Mouse (Mus musculus) thymus, postnatal 36 days (tissue): ENCODE measurements around the gene Rps6ka2.
"Not testable (repeated sequence)": the region's sequence is repeated elsewhere in the genome, so short reads cannot be mapped to it uniquely, and the experiment has no call there.

Experiments used
- DNase-seq, 2 experiments: peaks; one replicate each; pipeline ENCODE4 v3.0.0; 2022; ENCODE audit warnings: mixed read lengths in 2 of 2

Rps6ka2 gene

GRCm38 (mm10) chr17:7170304-7171295 lies 685 bp downstream of the Rps6ka2 start:
- no peak for DNase-seq

- no peak for DNase-seq
Observed at GRCm38 (mm10) chr17:7173331-7174028, 3.6 kb downstream of the Rps6ka2 start.

GRCm38 (mm10) chr17:7175293-7175692 lies 5.4 kb downstream of the Rps6ka2 start:
- no peak for DNase-seq

DNA sequence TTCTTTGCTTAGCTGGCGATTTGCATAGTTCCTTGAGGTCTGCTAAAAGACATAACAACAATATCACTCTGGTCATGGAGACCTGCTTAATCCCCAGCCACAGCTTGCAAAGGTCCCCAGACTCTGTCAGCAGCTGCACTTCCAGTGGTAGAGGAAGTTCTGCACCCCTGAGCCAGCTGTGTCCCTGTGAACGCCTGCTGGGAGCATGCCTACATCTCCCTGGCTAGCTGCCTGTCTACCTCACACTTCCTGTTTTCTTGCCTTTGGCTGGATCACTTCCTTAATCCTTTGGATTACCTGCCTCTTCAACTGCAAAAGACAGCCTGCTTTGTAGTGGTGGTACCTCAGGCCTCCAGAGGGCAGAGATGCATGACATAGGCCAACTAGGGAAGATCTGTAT lies 6.5 kb downstream of the Rps6ka2 start:
- DNase-seq, result no peak

GRCm38 (mm10) chr17:7178196-7178595 lies 8.3 kb downstream of the Rps6ka2 start:
- DNase-seq, result no peak

DNA sequence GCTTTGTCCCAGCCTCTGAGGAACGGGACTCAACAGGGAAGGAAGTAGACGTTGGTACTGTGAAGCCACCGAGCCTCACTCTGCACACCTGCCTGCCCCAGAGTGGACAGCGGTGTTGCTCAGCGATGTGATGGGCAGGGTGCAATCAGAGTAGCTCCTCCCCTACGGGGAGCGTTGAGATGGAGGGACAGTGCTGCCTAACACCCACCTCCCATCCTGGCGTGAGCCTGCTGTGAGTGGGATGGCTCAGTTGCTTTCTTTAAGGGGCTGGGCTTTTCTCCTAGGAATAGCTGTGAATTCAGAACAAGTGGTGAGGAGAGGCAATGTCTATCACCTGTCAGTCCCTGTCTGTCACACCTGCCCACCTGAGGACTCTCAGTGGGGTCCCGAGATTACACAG lies 12.3 kb downstream of the Rps6ka2 start:
- no peak for DNase-seq

DNA sequence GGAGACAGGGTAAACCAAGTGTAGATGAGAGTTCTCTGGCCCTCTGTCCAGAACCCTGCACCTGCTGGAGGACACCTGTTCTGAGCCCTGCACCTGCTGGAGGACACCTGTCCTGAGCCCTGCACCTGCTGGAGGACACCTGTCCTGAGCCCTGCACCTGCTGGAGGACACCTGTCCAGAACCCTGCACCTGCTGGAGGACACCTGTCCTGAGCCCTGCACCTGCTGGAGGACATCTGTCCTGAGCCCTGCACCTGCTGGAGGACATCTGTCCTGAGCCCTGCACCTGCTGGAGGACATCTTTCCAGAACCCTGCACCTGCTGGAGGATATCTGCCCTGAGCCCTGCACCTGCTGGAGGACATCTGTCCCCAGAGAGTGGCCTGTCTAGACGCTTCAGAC lies 17.1 kb downstream of the Rps6ka2 start:
- not testable (repeated sequence) for DNase-seq

GRCm38 (mm10) chr17:7189425-7189824 lies 19.5 kb downstream of the Rps6ka2 start:
- no peak for DNase-seq

DNA sequence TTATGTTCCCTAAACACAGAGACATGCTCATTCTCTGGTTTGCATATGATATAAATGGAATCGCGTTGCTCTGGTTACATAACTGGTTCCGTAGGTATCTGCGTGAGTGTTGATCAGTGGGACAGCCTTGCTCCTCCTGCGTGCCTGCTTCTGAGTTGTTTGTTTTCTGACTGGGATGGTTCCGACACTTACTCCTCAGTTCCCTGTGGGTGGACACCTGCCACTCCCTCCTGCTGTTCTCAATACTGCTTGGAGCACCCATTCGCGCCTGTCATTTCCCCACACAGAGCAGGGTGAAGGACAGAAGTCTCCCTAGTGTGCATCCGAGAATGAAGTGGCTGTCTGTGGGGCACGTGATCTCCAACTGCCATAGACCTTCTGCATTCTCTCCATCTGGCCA lies 20.1 kb downstream of the Rps6ka2 start:
- no peak for DNase-seq

DNA sequence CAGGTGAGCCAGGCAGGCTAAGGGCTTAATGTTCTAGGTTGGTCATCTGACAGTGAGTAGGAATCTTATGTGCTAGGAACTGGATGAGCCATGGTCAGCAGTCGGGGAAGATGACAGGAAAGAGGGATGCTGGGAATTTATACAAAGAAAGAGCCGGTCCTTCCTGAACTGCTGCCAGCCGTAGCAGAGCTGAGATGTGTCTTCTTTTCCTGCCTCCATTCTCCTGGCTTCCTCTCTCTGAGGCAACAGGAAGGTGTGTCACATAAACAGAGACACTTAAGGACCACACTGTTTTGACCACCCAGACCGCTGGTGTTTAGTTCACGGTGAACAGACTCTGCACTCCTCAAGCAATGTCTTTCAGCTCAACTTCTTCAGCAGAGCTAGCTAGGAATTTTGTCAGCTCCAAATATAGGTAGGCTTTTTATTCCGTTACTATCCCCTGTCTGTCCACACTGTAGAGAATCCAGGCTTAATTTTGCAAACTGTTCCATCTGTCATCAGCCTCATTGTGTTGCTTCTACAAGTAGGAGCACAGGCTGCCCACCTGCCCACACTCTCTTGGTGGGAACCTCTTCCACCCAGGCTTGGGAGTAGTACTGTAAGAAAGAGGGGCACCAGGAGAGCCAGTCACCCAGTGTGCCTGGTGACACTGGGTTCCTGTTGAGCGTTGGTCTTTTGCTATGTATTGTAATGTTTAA lies 24.4 kb downstream of the Rps6ka2 start:
- no peak for DNase-seq

DNA sequence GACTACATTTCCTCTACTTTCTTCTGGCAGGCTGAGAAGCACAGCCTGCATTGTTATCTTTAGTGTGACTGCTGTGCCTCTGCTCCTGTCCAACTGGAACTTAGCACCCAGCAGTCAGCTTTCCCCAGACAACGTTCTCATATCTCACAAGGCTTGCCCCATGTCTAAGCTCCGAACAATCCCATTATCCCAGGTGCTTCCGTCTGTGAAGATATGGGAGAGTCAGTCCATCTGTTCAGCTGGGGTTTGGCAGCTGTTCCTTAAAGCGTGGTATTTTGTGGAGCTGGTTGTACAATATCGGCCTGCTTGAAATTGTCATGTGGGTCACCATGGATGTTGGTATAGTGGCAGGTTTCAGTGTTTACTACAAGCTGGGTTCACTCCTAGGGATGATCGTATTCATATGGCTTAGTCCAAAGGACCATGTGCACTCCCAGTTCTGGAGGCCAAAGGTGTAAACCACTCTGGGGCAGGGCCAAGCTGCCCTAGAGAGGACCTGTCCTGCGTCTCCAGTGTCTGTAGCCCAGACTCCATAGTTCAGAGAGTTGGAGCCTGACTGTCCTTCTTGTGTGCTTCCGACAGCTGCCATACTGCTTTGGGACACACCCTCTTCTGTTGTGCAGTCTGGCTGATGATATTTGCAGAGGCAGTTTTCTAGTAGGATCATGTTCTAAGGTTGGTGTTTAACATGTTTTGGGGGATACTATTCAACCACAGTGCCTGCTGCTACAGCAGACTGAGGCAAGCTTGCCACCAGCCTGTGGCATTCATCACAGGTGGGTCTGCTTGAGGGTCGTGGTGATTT lies 27.4 kb downstream of the Rps6ka2 start:
- no peak for DNase-seq

DNA sequence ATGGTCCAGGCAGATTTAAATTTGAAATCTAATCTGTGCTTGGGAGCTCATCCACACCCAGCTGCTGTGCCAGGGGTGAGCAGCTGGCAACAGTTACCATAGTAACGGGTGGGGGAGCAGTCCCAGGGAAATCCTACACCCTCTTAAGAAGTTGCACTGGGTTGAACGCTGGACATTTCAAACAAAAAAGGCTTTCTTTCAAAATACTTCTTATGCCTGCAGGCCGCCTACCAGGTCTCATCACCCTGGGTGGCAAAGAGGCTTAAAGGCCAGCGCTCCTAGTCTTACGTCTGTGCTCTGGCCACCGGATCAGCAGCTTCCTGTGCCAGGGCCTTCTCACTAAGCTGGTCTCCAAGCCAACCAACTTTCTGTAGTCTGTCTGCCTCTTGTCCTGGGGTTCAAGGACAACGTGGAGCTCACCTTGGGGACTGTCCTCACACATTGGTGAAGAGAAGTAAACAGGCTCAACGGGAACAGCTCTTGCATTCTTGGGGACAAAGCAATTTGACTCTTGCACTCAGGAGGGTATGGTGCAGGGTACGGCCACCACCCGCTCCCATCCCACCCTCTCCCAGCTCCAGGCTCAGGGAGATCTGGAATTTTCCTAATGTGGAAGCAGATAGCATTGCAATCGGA lies 35.0 kb downstream of the Rps6ka2 start:
- no peak for DNase-seq

DNA sequence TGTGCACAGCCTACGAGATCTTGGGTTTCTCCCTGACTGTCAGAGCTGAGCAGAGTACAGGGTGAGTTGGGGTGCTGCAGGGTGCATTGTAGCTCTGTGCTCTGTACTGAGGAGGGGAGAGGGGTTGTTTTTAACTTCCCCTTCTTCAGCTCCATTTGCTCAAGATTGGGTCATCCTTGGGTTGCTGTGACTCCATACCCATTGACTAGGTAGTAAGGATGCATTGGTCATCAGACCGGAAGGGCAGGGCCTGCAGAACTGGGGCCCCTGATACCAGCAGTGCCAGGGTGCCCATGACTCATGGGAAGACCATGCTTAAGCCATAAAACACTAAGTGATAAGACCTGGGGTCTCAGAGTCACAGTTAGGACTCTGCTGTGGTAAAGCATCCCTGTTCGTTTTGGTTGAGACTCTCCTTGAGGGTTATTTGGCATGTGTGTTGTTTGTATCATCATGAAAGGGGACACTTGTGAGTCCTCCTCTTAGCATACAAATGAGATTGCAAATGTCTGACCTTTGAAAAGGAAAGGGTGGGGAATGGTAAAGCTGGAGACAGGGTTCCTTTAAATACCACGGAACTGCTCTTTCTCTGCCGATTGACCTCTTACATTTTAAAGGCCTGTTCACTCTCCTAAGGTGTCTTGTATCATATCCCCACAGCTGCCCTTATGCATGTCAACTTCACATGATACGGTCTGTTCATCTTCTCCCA lies 36.7 kb downstream of the Rps6ka2 start:
- no peak for DNase-seq

DNA sequence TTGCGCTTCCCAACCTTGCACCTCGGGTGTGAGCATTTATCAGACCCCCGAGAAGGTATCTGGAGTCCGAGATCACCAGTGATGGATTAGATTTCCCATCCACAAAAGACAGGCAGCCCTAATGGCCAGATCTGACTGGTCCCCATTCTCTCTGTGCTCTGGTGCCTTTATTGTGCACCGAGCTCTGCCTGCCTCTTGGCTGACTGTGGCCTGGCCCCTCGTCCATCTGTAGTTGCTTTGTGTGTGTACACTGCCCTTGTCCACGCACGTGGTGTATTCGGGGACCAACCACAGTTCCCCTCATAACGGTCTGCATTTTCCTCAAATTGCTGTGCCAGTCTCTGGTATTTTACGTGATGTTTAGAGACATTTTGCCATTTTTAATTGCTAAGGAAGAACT lies 40.7 kb downstream of the Rps6ka2 start:
- DNase-seq, result no peak

DNA sequence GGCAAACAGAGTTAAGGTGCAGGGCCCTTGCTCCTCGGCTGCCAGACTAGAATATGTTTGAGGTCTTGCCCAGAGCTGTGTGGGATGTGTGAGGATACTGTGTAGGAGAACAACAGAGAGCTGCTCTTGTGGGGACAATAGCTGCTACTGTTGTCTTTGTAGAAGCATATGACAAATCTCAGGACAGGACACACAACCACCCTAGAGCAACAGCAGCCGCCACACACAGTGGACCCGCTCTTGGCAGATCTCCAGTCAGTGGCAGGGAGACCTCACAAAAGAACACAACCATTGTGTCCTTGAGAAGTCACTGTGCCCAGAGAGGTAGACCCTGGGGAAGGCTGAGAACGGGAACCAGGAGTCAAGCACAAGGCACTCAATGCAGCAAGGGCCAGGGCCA lies 42.0 kb downstream of the Rps6ka2 start:
- DNase-seq, result no peak

GRCm38 (mm10) chr17:7213214-7213613 lies 43.3 kb downstream of the Rps6ka2 start:
- DNase-seq, result no peak

DNA sequence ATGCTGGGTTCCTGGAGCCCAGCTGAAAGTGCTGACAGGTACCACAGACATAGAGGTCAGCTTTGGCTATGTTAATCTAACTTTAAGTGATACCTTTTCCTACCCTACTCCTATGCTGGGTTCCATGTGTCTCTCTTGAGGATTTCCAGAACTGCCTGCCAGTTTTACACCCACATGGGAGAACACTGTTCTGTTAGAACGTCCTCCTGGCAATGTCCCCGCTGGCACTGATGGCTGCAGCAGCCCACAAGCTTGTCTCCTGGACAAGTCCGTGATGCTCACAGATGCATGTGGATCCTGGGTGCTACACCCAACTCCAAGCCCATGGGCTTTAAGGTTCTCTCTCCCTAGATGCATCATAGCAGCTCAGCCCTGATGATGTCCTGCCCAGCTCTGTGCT lies 44.1 kb downstream of the Rps6ka2 start:
- DNase-seq, result no peak

DNA sequence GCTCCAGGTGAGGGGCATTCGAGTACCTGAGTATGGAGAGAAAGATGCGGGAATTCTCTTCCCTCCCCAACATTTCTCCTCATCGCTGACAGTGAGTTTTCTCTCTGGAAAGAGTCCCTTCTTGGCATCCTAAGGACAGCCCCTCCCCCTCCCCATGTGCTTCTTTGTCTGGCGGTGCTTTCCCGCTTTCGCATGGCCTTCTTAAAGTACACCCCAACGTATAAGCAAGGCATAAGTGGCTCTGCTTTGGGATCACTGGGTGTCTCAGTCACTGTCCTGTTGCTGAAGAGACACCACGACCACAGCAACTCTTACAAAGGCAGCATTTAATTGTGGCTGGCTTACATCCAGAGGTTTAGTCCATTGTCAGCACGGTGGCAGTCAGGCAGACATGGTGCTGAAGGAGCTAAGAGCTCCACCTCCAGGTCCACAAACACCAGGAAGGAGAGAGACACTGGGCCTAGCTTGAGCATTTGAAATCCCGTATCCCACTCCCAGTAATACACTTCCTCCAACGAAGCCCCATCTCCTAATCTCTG lies 47.9 kb downstream of the Rps6ka2 start:
- DNase-seq, result no peak

GRCm38 (mm10) chr17:7218396-7218795 lies 48.5 kb downstream of the Rps6ka2 start:
- DNase-seq, result no peak

- peak; percentile 27 to 56 for DNase-seq
Observed at GRCm38 (mm10) chr17:7219044-7219718, 49.3 kb downstream of the Rps6ka2 start.
